Mouse (Mus musculus) heart, embryonic 11.5 days (tissue): ENCODE results near the gene Bdh1. TPM values are rescaled to one million over a fixed set of nuclear protein-coding genes. Genes with fewer than 3 reads are reported as not detected.

Source experiments
- ATAC-seq: fragments of 200-750 bp; cut with Nextera tagmentation; replicated peaks from 2 replicates; pipeline ENCODE4 v1.8.0; 2017; ENCODE audit warnings: moderate library complexity; ENCODE audit not compliant: insufficient number of reproducible peaks, low FRiP score, low TSS enrichment
- H3K27ac ChIP-seq: fragments of 300-500 bp; sonication (generic); 2 replicates; pipeline ENCODE4 v1.5.1; 2014; ENCODE audit warnings: mild to moderate bottlenecking, low read depth, low read length
- H3K27me3 ChIP-seq: fragments of 300-500 bp; sonication (generic); 2 replicates; pipeline ENCODE4 v1.6.1; 2014; ENCODE audit warnings: mild to moderate bottlenecking, low read length, mixed read lengths; ENCODE audit not compliant: control insufficient read depth, insufficient read depth
- H3K36me3 ChIP-seq: fragments of 300-500 bp; sonication (generic); 2 replicates; pipeline ENCODE4 v1.6.1; 2014; ENCODE audit warnings: mild to moderate bottlenecking, low read length, moderate library complexity, mixed read lengths; ENCODE audit not compliant: control insufficient read depth, insufficient read depth
- H3K4me1 ChIP-seq: fragments of 300-500 bp; sonication (generic); 2 replicates; pipeline ENCODE4 v1.6.1; 2014; ENCODE audit warnings: low read length; ENCODE audit not compliant: control insufficient read depth, insufficient read depth
- H3K4me2 ChIP-seq: fragments of 300-500 bp; sonication (generic); 2 replicates; pipeline ENCODE4 v1.6.1; 2014; ENCODE audit warnings: mild to moderate bottlenecking, moderate library complexity
- H3K4me3 ChIP-seq: fragments of 300-500 bp; sonication (generic); 2 replicates; pipeline ENCODE4 v1.5.1; 2014; ENCODE audit warnings: low read depth, low read length
- H3K9ac ChIP-seq: fragments of 300-500 bp; sonication (generic); 2 replicates; pipeline ENCODE4 v1.6.1; 2014; ENCODE audit warnings: mild to moderate bottlenecking, low read depth, low read length, moderate library complexity
- H3K9me3 ChIP-seq: fragments of 300-500 bp; sonication (generic); replicated peaks from 2 replicates; pipeline ENCODE4 v1.6.1; 2016; ENCODE audit warnings: low read length; ENCODE audit not compliant: control insufficient read depth
- WGBS: fragments of 180-500 bp; shearing (Covaris S2); extraction: QIAGEN DNeasy Blood & Tissue Kit; methylation state at CpG from one replicate; pipeline ENCODE4 v1.1.7; 2014; ENCODE audit not compliant: insufficient replicate concordance; 5-methylcytosine and 5-hydroxymethylcytosine counted together
- polyA plus RNA-seq: library from polyadenylated mRNA; unstranded; fragments of >200 nt; fragmentation: Nextera tagmentation; extraction: Ambion mirVana; gene quantifications from 2 replicates; pipeline ENCODE4 v1.2.1, GENCODE M21; 2014

Bdh1 gene
- polyA plus RNA-seq, 1 experiment from 2014 or later: 19.3 TPM

DNA sequence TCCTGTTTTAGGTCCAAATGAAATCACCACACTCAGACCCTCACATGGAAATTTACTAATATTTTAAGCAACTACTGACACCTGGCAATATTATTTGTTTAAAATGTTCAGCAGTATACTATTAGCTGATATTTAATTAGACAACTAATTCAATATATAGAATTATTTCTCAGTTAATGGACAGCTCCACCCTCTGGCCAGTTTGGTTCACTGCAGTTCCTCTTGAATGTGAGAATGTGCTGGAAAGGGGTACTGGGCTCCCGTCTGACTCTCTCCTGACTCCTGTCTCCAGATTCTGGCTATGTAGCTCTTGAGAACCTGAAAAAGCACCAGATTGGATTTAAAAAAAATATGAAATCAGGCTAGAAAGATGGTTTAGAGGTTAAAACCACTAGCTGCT is 17.0 kb upstream of the Bdh1 start:
- no peaks in the 10 kb centered on the region for H3K27me3 ChIP-seq
- no peak overlapping the region for H3K4me3 ChIP-seq
- no peak for ATAC-seq
- H3K36me3 ChIP-seq: no peaks in the 10 kb centered on the region
- H3K4me2 ChIP-seq: no peak overlapping the region
- no peak overlapping the region for H3K27ac ChIP-seq
- 66% methylated on average over 1 of the region's 1 CpGs for WGBS
- no peaks in the 10 kb centered on the region for H3K9me3 ChIP-seq
- no peaks in the 10 kb centered on the region for H3K4me1 ChIP-seq
- no peak overlapping the region for H3K9ac ChIP-seq

GRCm38 (mm10) chr16:31407872-31408271 is 14.2 kb upstream of the Bdh1 start:
- no peaks in the 10 kb centered on the region for H3K27me3 ChIP-seq
- no peak overlapping the region for H3K27ac ChIP-seq
- WGBS: 57% methylated on average over 3 of the region's 3 CpGs
- no peaks in the 10 kb centered on the region for H3K4me1 ChIP-seq
- no peaks in the 10 kb centered on the region for H3K9me3 ChIP-seq
- no peak for ATAC-seq
- no peaks in the 10 kb centered on the region for H3K36me3 ChIP-seq
- H3K4me3 ChIP-seq: no peak overlapping the region
- H3K9ac ChIP-seq: no peak overlapping the region
- no peak overlapping the region for H3K4me2 ChIP-seq

DNA sequence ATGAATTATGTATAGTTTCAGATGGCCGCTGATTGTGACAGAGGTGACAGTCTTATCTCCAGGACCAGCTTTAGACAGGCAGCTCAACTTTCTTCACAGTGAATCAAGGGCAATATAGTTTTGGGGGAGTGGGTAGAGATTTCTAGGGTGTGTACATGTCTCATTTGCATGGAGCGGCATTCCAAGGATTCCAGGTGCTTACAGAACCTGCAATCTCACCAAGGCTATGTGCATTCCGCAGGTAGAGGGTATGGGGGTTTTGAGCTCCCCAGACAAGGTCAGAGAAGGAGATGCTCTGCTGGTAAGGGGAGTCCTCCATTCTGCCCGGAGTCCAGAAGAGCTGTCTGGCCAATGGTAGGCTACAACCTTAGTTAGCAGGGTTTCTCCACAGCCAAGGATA is 11.1 kb upstream of the Bdh1 start:
- Histone ChIP-seq H3K4me2 (no peak overlapping the region), H3K27me3 (no peaks in the 10 kb centered on the region), H3K36me3 (no peaks in the 10 kb centered on the region), H3K9me3 (no peaks in the 10 kb centered on the region), H3K4me1 (no peaks in the 10 kb centered on the region), H3K27ac (no peak overlapping the region), H3K4me3 (no peak overlapping the region), H3K9ac (no peak overlapping the region)
- ATAC-seq: no peak
- 74% methylated on average over 4 of the region's 4 CpGs for WGBS

GRCm38 (mm10) chr16:31412321-31412720 is 9.8 kb upstream of the Bdh1 start:
- no peak overlapping the region for H3K4me2 ChIP-seq
- H3K9me3 ChIP-seq: no peaks in the 10 kb centered on the region
- no peak for ATAC-seq
- H3K4me3 ChIP-seq: no peak overlapping the region
- no peak overlapping the region for H3K27ac ChIP-seq
- no peak overlapping the region for H3K9ac ChIP-seq
- no peaks in the 10 kb centered on the region for H3K36me3 ChIP-seq
- 68% methylated on average over 14 of the region's 14 CpGs for WGBS
- no peaks in the 10 kb centered on the region for H3K4me1 ChIP-seq
- no peaks in the 10 kb centered on the region for H3K27me3 ChIP-seq

DNA sequence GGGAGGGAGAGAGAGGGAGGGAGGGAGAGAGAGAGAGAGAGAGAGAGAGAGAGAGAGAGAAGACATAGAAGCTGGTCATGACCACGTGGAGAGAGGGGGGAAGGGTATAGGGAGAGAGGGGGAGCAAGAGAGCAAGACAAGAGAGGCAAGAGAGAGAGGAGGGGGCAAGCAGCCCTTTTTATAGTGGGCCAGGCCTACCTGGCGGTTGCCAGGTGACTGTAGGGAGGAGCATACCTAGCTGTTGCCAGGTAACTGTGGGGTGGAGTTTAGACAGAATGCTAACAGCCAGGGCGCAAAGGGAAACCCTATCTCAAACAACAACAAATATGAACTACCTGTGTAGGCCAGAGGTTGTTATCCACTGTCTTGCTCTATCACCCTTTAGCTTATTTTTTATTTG is 8.3 kb upstream of the Bdh1 start:
- Histone ChIP-seq H3K36me3 (no peaks in the 10 kb centered on the region), H3K27me3 (no peaks in the 10 kb centered on the region), H3K4me1 (no peaks in the 10 kb centered on the region), H3K4me2 (no peak overlapping the region), H3K9ac (no peak overlapping the region), H3K27ac (no peak overlapping the region), H3K9me3 (no peaks in the 10 kb centered on the region), H3K4me3 (no peak overlapping the region)
- 59% methylated on average over 3 of the region's 3 CpGs for WGBS
- ATAC-seq: no peak

GRCm38 (mm10) chr16:31415885-31416450 is 6.1 kb upstream of the Bdh1 start:
- H3K4me2 ChIP-seq: no peak overlapping the region
- no peaks in the 10 kb centered on the region for H3K36me3 ChIP-seq
- H3K9me3 ChIP-seq: no peaks in the 10 kb centered on the region
- no peak for ATAC-seq
- no peak overlapping the region for H3K27ac ChIP-seq
- no peak overlapping the region for H3K9ac ChIP-seq
- no peak overlapping the region for H3K4me3 ChIP-seq
- H3K4me1 ChIP-seq: no peaks in the 10 kb centered on the region
- H3K27me3 ChIP-seq: no peaks in the 10 kb centered on the region
- 49% methylated on average over 9 of the region's 9 CpGs for WGBS

DNA sequence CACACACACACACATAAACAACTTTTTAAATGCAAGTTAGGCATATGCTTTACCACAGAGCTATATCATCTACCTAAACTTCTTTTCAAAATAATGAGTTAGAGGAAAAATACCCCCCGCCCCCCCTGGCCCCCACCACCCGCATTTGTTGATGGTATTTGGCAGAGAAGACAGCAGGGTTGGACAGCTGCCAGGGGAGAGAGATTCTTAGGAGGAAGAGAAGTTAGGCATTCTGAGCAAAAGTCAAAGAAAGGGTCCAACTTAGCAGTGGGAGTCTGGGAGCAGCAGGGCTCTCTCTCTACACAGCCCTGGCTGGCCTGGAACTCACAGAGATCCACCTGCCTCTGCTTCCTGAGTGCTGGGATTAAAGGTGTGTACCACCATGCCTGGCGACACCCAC is 3.4 kb upstream of the Bdh1 start:
- Histone ChIP-seq H3K27ac (no peak overlapping the region), H3K4me2 (no peak overlapping the region), H3K4me3 (no peak overlapping the region), H3K36me3 (no peaks in the 10 kb centered on the region), H3K27me3 (no peaks in the 10 kb centered on the region), H3K9ac (no peak overlapping the region), H3K9me3 (no peaks in the 10 kb centered on the region), H3K4me1 (0 out of 2 replicates have a peak, but pooled peaks cover 3% of the 10 kb centered on the region)
- WGBS: 58% methylated on average over 3 of the region's 3 CpGs
- no peak for ATAC-seq

DNA sequence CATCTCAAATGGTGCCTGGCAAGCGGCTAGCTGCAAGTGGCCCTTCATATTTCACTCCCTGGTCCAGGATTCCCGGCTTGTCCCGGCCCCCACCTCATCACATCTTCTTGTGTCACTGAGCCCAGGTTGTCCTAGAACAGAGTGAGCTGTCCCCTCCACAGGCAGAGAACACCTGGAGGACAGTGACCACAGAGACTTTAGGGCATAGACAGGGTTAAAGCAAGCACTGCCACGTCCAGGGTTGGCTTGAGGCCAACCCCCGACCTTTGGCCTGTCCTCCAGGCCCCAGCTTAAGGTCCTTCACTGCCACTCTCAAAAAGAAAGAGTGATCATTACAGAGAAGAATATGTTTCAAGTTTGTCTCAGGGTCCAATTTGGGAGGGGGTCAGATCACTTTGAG is 2.6 kb upstream of the Bdh1 start:
- 59% methylated on average over 5 of the region's 5 CpGs for WGBS

GRCm38 (mm10) chr16:31422722-31423121 is 642 bp downstream of the Bdh1 start:
- Histone ChIP-seq H3K27me3 (peaks cover 10% of the 10 kb centered on the region), H3K36me3 (no peaks in the 10 kb centered on the region), H3K9me3 (no peaks in the 10 kb centered on the region), H3K4me3 (no peak overlapping the region), H3K27ac (no peak overlapping the region), H3K9ac (no peak overlapping the region), H3K4me2 (no peak overlapping the region), H3K4me1 (0 out of 2 replicates have a peak, but pooled peaks cover 3% of the 10 kb centered on the region)
- no peak for ATAC-seq
- WGBS: 55% methylated on average over 1 of the region's 1 CpGs

More for the DNA sequence above, 2.6 kb upstream of the Bdh1 start:
- no peak overlapping the region for H3K4me2 ChIP-seq
- no peak overlapping the region for H3K4me3 ChIP-seq
- no peak overlapping the region for H3K9ac ChIP-seq
- no peaks in the 10 kb centered on the region for H3K9me3 ChIP-seq
- no peaks in the 10 kb centered on the region for H3K27me3 ChIP-seq
- H3K27ac ChIP-seq: no peak overlapping the region
- ATAC-seq: no peak
- H3K36me3 ChIP-seq: no peaks in the 10 kb centered on the region
- 0 out of 2 replicates have a peak, but pooled peaks cover 3% of the 10 kb centered on the region for H3K4me1 ChIP-seq
